Mouse (Mus musculus): ENCODE measurements around the gene R3hdm1.

- TF ChIP-seq POLR2A (IDR thresholded peaks at IDR 0.05; ENCODE audit: low read depth, low read length) (no peak), CTCF (conservative IDR thresholded peaks at IDR 0.05; ENCODE audit: insufficient read depth, insufficient read length, low read depth, low read length) (no peak)
Observed at GRCm38 (mm10) chr1:128068945-128069397, 34.1 kb upstream of the R3hdm1 start.

Measured in kidney, adult 2 months (tissue).